Mouse (Mus musculus) 3T3-L1 (cell line): ENCODE measurements at regions not wholly inside any gene's neighbourhood (a gene's known extent, or its start where the extent isn't known, plus 50 kb on each side); places are given as distances from the start of the nearest gene placed in this dataset.

Experiments
- DNase-seq: peaks from one replicate; pipeline ENCODE4 v3.0.0-alpha.2; 2015; ENCODE audit warnings: low read depth, low spot score

- DNase-seq: no peak
These were observed 52.4 kb upstream of the Mfge8 start for GRCm38 (mm10) chr7:79201246-79201645.

GRCm38 (mm10) chr7:79202336-79202735, 53.5 kb upstream of the Mfge8 start:
- DNase-seq: peak; percentile 20

- no peak for DNase-seq
These were observed 54.6 kb upstream of the Mfge8 start for GRCm38 (mm10) chr7:79203481-79203880.

- DNase-seq: no peak
These were observed 58.3 kb upstream of the Mfge8 start for GRCm38 (mm10) chr7:79207140-79207539.

- DNase-seq: peak; percentile 57
These were observed 61.7 kb upstream of the Mfge8 start for GRCm38 (mm10) chr7:79210376-79211215.

- no peak for DNase-seq
These were observed 61.6 kb upstream of the Abhd2 start for GRCm38 (mm10) chr7:79211287-79211976.

GRCm38 (mm10) chr7:79212231-79212630, 60.8 kb upstream of the Abhd2 start:
- no peak for DNase-seq

GRCm38 (mm10) chr7:79215001-79215400, 58.0 kb upstream of the Abhd2 start:
- DNase-seq: no peak

- peak; percentile 47 for DNase-seq
These were observed 55.8 kb upstream of the Abhd2 start for GRCm38 (mm10) chr7:79217232-79217631.

GRCm38 (mm10) chr7:79222626-79223335, 50.2 kb upstream of the Abhd2 start:
- no peak for DNase-seq
